Mouse (Mus musculus): ENCODE measurements around the gene Camkv.

The Camkv gene

GRCm38 (mm10) chr9:107935374-107935773 is at the start of gene Camkv:
Gene Camkv (plus strand): TSS chr9:107935674.
- DNase-seq (ENCODE audit: low read depth, low spot score): no peak

DNA sequence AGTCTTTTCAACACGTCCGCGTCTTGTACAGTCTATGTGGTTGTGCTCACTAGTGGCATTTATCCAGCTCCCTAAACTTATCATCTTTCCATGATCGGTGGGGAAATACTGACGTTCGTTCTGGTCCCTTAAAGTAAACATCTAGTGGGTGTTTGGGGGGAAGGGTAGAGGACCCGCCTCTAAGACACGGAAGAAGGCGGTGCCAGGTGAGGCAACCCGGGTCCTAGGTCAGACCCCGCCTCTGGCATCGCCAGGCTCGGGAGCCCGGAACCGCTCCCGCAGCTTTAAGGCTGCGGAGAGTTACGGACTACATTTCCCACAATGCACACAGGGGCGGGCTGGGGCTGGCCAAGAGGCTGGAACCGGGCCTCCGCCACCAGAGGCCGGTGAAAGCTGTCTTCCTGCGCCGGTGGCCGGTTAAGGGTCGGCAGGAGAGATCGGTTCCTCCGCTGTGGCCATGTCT is 47.6 kb upstream of the Camkv start, which contains the start of gene Mon1a:
TSS of gene Mon1a (plus strand) at position 348 of the 463 bp plus-strand sequence.
- DNase-seq (ENCODE audit: low read depth, low spot score): peak; percentile 87

GRCm38 (mm10) chr9:107888267-107888850 is 47.1 kb upstream of the Camkv start:
- no peak for DNase-seq (ENCODE audit: low read depth, low spot score)

DNA sequence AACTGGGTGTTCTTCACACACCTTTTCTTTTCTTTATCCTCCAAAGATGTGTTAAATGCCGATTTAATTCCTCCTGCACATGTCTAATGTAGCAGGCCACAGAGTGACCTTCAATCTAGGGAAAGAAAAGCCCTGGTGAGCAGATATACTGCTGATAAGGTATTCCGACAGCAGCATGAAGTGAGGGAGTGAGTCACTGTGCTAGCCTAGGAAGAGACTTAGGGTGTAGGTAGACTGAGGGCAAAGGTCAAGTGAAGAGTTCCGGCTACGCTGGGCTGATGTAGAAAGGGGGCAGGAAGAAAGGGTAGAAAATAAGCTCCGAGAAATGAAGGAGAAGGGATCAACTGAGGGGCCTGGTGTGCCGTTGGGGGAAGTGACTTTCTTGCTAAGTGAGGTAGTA is 45.2 kb upstream of the Camkv start:
- no peak for DNase-seq (ENCODE audit: low read depth, low spot score)

- no peak for DNase-seq (ENCODE audit: low read depth, low spot score)
Observed at GRCm38 (mm10) chr9:107891023-107891422, 44.5 kb upstream of the Camkv start.

DNA sequence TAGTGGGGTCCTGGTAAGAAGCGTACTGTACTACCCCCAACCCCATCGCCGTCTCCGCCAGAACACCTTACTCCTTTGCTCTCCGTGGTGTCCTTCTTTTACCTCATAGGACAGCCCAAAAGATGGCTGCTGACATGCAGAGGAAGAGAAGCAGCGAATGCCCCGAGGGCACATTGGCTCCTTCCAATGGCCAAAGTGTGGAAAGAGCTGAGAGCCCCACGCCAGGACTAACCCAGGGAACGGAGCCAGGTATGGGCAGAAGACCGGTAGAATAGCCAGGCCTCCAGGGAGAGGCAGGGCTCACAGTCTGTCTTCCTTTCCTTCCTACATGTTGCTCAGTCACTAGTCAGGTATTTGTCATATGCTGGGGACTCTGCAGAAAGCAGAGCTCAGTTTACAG is 36.9 kb upstream of the Camkv start:
- no peak for DNase-seq (ENCODE audit: low read depth, low spot score)

GRCm38 (mm10) chr9:107899855-107900254 is 35.6 kb upstream of the Camkv start:
- no peak for DNase-seq (ENCODE audit: low read depth, low spot score)

- DNase-seq (ENCODE audit: low read depth, low spot score): peak; percentile 61
Observed at GRCm38 (mm10) chr9:107900840-107901626, 34.4 kb upstream of the Camkv start.

- DNase-seq (ENCODE audit: low read depth, low spot score): no peak
Observed at GRCm38 (mm10) chr9:107901627-107901914, 33.9 kb upstream of the Camkv start.

GRCm38 (mm10) chr9:107904726-107905125 is 30.7 kb upstream of the Camkv start:
- peak; percentile 63 for DNase-seq (ENCODE audit: low read depth, low spot score)

- no peak for DNase-seq (ENCODE audit: low read depth, low spot score)
Observed at GRCm38 (mm10) chr9:107906252-107906966, 29.1 kb upstream of the Camkv start, which contains the start of gene Mst1r. Gene Mst1r (plus strand): TSS chr9:107906873.

GRCm38 (mm10) chr9:107906967-107907800 is 28.3 kb upstream of the Camkv start:
- DNase-seq (ENCODE audit: low read depth, low spot score): no peak

- no peak for DNase-seq (ENCODE audit: low read depth, low spot score)
Observed at GRCm38 (mm10) chr9:107907801-107908120, 27.7 kb upstream of the Camkv start.

- DNase-seq (ENCODE audit: low read depth, low spot score): no peak
Observed at GRCm38 (mm10) chr9:107908410-107909158, 26.9 kb upstream of the Camkv start.

- DNase-seq (ENCODE audit: low read depth, low spot score): no peak
Observed at GRCm38 (mm10) chr9:107910025-107910769, 25.3 kb upstream of the Camkv start.

- DNase-seq (ENCODE audit: low read depth, low spot score): no peak
Observed at GRCm38 (mm10) chr9:107914764-107915420, 20.6 kb upstream of the Camkv start.

DNA sequence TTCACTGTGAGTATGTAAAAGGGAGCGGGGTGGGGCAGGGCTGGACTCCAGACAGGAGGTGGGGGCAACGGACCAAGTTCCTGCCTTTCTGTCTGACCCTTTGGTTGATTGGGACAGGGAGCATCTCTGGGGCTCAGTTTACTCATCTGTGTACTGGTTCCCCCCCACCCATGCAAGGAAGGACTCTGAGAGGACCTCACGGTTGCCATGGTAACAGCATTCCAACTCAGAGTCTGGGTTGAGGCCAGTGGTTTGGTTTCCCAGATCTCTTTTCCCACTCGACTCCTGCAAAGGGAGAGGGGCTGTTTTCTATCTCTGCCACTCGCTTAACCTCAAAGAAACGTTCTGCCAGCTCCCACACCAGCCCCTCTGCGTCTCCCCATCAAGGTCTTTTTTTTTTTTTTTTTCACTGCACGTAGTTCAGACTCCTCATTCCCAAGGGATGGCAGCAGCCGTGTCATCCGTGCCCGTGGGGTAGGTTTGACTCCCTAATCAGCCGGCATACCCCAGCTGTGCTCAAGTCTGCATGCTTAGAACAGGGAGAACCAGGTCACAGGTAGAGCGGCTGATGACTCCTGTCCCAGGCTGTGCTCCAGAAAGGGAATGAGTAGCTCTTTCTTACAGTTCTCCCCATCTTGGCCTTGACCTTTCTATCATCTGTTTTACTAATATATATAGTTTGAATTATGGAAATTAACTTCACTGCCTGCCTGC is 17.4 kb upstream of the Camkv start:
- DNase-seq (ENCODE audit: low read depth, low spot score): no peak

DNA sequence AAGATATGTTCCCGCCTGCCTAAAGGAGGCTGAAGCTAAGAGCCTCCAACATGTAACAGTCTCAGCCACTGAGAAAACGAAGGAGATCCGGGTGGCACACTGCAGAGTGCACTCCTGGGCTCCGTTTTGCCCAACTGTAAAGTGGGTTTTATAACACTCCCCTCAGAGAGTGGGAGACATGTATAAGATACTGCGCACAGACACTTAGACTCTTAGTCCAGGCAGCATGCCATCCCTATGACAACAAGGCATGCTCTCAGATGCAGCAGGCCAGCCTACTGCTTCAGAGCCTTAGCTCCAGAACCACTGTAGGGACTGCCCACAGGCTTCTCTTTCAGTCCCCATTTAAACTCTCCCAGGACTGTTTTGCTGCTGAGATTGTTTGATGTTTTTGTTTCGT is 16.6 kb upstream of the Camkv start:
- no peak for DNase-seq (ENCODE audit: low read depth, low spot score)

DNA sequence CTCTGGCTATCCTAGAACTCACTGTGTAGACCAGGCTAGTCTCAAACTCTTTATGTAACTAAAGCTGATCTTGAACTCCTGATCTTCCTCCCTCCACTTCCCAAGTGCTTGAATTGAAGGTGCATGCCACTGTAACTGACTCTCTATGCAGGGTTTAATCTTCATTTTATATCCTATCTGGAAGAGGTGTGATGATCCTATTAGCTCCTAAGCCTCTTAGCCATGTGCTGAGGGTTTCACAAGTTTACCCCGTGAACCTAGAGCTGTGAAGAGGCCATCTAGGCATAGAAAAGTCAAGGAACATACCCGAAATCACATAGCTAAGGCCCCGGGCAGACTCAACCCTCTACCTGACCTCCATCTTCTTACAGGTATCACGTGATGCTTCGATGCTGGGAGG is 16.0 kb upstream of the Camkv start:
- no peak for DNase-seq (ENCODE audit: low read depth, low spot score)
